Mouse (Mus musculus) heart, adult 11 months (tissue): ENCODE results near the gene Rslcan18.
"Not testable (repeated sequence)": the region's sequence is repeated elsewhere in the genome, so short reads cannot be mapped to it uniquely, and the experiment has no call there.

Experiments used
- DNase-seq: peaks from one replicate; pipeline ENCODE4 v3.0.0; 2022

Gene Rslcan18

GRCm38 (mm10) chr13:67116163-67116562 lies at the start of gene Rslcan18:
Gene Rslcan18 (minus strand): TSS chr13:67116263.
- not testable (repeated sequence) for DNase-seq

DNA sequence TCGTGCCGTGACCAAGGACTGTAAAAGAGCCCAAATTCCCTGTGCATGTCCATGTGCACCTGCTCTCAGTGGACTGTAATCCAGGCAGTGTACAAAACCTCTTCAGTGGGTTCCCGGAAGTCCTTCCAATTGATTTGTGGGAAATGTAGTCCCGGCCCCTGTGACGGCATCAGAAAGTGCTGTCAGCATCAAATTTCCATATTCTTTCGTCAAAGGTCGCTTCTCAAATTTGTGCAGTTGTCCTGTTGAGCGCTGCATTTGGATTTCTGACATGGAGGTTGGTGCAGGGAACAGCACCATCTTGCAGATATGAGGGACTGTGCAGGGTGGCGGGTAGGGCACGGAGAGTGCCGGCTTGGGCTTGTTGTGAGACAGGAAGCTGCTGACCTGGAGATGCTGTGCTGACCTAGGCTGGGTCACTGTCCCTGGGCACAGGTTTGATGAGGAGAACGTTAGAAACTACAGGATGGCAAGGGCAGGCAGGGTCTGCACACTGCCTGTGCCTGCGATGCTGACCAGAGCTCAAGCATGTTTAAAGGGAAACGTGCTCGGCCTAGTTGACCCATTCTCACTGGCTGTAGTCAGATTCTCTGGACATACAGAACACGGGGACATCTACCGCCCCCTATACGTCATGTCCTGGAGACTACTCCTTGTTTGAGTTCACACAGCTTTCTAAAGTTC lies 12.1 kb upstream of the Rslcan18 start:
- peak; percentile 97 for DNase-seq

- DNase-seq, result not testable (repeated sequence)
Observed at GRCm38 (mm10) chr13:67127507-67127906, 11.4 kb upstream of the Rslcan18 start.

- no peak for DNase-seq
Observed at GRCm38 (mm10) chr13:67124460-67124859, 8.4 kb upstream of the Rslcan18 start.

DNA sequence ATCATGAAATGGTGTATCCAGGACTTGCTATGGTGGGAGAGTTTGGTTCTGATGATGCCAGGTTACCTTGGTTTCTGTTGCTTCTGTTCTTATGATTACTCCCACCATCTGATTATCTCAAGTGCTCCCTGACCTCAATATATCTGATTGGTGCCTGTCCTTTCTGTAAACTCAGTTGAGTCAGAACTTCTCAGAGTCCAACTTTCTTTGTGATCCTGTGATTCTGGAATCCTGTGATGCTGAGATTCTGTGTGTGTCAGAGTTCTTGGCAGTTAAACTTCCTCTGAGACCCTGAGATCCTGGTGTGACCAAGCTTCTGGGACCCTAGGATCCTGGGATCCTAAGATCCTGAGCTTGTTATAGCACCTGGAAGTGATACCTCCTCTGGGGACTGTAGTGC lies 5.3 kb upstream of the Rslcan18 start, which contains the start of gene Zfp759:
Gene Zfp759 (plus strand): TSS at position 301 of the 400 bp plus-strand sequence.
- DNase-seq, result not testable (repeated sequence)

GRCm38 (mm10) chr13:67113287-67113686 lies 2.8 kb downstream of the Rslcan18 start:
- no peak for DNase-seq

GRCm38 (mm10) chr13:67112096-67112495 lies 4.0 kb downstream of the Rslcan18 start:
- DNase-seq, result peak; percentile 91

DNA sequence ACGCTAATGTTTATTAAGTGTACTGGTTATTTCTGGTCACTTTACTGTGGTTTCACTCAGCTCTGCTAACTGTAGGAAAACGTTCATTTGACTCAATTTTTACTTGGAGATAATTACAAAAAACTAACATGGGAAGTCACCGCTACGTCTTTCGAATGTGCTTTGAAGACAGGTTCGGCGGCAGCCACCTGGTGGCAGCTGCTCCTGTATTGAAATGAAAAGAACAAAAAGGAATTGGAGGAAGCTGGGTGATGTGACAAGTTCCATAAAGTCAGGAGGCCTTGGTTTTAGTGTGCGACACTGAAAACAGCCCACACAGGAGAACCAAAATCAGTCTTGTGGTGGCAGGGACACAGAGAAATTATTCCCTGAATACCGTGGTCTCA lies 7.2 kb downstream of the Rslcan18 start:
- no peak for DNase-seq

DNA sequence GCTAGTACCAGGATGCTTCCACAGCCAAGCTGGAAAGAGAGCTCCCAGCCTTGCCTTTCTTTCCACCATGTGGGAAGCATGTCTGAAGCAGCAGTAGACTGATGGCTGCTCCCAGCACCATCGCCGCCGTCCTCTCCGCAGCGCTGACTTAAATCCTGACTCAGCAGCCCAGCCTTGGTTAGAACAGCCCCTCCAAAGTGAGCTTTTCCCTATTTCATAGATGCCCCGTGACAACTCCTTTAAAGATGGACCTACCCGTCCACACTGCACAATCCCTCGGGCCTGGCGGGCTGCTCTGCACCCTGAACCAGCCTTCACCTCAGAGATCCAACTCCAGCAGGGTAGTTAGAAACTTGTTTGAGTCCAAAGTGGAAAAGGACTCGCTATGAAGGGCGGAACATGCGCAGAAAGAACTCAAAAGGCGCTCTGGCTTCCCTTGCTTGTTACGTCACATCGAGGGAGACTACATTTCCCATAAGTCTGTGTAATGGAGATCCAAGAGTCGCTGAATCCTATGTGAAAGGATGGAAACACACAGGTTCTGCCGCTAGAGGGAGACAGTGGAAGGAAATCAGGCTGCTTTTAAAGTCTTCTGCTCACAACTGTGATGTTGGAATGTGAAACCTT lies 7.8 kb downstream of the Rslcan18 start, which contains the start of gene Gm28557:
Gene Gm28557 (minus strand): TSS at position 411 of the 627 bp plus-strand sequence.
- DNase-seq, result peak; percentile 99

- DNase-seq, result no peak
Observed at GRCm38 (mm10) chr13:67107681-67108080, 8.4 kb downstream of the Rslcan18 start.

GRCm38 (mm10) chr13:67097876-67098275 lies 18.2 kb downstream of the Rslcan18 start, which contains the start of gene Zfp708:
Gene Zfp708 (minus strand): TSS chr13:67097976.
- DNase-seq, result no peak

DNA sequence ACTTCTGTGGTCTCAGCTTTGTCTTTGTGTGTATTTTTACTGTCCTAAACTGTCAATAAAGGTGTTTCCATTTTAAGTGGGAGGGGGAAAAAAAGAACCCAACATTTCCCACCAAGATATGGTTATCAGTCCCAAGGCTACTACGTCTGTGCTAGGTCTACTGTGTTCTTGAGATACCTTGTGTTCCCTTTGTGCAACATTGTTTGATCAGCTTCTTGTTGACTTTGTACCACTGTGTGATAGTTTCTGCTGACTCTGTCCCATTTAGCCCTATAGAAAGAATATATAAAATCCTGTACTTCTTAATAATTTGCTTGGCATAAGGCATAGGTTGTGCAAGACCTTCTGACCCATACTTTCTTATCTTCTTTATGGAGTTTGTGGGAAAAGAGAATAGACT lies 25.9 kb downstream of the Rslcan18 start:
- no peak for DNase-seq

- no peak for DNase-seq
Observed at GRCm38 (mm10) chr13:67081946-67082345, 34.1 kb downstream of the Rslcan18 start.

- peak; percentile 99 for DNase-seq
Observed at GRCm38 (mm10) chr13:67081142-67081713, 34.8 kb downstream of the Rslcan18 start.

GRCm38 (mm10) chr13:67077244-67077643 lies 38.8 kb downstream of the Rslcan18 start:
- DNase-seq, result no peak

- DNase-seq, result no peak
Observed at GRCm38 (mm10) chr13:67072786-67073185, 43.3 kb downstream of the Rslcan18 start.

- no peak for DNase-seq
Observed at GRCm38 (mm10) chr13:67065386-67065785, 50.7 kb downstream of the Rslcan18 start.

DNA sequence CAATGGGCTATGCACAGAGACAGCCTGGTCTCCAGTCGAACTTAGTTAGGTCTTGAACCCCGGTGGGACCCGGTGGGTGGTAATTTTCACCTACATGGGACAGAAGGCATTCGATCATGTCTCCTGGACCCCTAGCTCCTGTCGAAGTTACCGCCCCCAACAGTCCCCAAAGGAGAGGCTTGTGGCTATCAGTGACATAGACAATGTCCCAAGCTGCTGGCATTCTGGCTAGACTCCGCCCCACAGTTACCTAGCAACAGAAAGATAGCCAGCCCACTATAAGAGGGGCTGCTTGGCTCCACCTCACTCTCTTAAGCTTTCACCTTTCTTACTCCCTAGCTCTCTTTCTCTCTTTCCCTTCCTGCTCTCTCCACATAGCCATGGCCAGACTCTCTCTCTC lies 53.6 kb downstream of the Rslcan18 start:
- DNase-seq, result peak; percentile 86

- peak; percentile 99 for DNase-seq
Observed at GRCm38 (mm10) chr13:67060786-67061358, 55.2 kb downstream of the Rslcan18 start, which contains the start of gene Zfp712. Gene Zfp712 (minus strand): TSS chr13:67061170.

GRCm38 (mm10) chr13:67060161-67060785 lies 55.8 kb downstream of the Rslcan18 start:
- DNase-seq, result peak; percentile 82
